Mouse (Mus musculus) bone marrow macrophage, adult 2 months (primary cell): ENCODE measurements around the gene Slx4.

ENCODE experiments used
- CTCF ChIP-seq: IDR thresholded peaks from 2 replicates; pipeline ENCODE4 v1.5.1; 2012; ENCODE audit warnings: low read depth, mild to moderate bottlenecking, low read length, moderate library complexity
- POLR2A ChIP-seq: IDR thresholded peaks from 2 replicates; pipeline ENCODE4 v1.6.1; 2012; ENCODE audit warnings: mild to moderate bottlenecking, low read depth, low read length, borderline replicate concordance

DNA sequence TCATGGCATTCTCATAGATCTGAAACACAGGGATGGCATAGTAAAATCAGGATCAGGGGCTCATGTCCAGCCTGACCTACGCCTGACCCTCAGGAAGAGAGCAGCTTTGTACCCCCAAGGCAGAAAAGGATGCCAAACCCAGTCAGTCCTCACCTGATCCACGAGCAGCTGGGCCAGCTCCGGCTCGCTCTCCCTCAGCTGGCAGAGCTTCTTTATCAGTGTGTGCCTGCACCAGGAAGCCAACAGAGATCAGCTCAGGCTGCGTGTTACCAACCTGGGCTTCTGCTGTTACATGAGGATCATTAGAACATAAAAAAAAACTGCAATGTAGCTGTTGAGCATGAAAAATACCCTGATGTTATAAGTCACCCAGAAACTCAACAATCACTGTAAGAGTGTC is 36.6 kb upstream of the Slx4 start:
- no peak for TF ChIP-seq POLR2A
- no peak for TF ChIP-seq CTCF
